Mouse (Mus musculus) megakaryocyte, adult 5-6 weeks (primary cell): ENCODE data around the gene Alg9. TPM values are rescaled to one million over a fixed set of nuclear protein-coding genes. Genes with fewer than 3 reads are reported as not detected.
A peak's percentile ranks its signal among the peaks of the same experiment; 100 is the strongest.
"Not testable (repeated sequence)": the region's sequence is repeated elsewhere in the genome, so short reads cannot be mapped to it uniquely, and the experiment has no call there.

Source experiments
- ATAC-seq: 2 replicates; pipeline ENCODE4 v1.8.0; 2016; ENCODE audit warnings: mild to moderate bottlenecking, inconsistent platforms; ENCODE audit not compliant: poor library complexity, severe bottlenecking
- total RNA-seq, 2 experiments: library from RNA; stranded (forward) in 1 of 2; stranded (reverse) in 1 of 2; fragments of 153-499, 151-499 nt in 1 of 2; fragments of 221-1000, 200-1000 nt in 1 of 2; gene quantifications; 2 replicates each; pipeline versions ENCODE4 v1.2.3 to v1.2.4; 2015 to 2017

Alg9 gene
- total RNA-seq, 2 experiments from 2014 or later = 14.3 to 15.1 TPM

GRCm38 (mm10) chr9:50813796-50814195 is 39.0 kb downstream of the Alg9 start:
- ATAC-seq = no peak

DNA sequence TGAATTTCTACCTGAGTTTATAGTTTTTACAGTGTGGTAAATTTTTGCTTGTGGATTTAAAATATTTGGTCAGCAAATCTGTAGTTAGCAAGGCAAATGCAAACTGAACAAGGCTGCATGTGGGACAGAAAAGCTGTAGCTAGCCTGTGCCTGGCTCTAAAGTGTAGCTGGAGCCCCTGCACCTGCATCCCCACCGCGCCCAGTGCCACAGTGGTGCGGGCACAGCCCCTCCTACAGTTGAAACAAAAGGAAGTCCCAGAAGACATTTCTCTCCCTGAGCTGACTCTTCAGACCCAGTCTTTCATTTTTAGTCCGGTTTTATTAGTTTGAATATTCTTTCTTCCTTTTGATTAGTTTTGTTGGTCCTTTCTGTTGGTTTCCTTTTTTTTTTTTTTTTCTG is 40.8 kb downstream of the Alg9 start:
- no peak for ATAC-seq

DNA sequence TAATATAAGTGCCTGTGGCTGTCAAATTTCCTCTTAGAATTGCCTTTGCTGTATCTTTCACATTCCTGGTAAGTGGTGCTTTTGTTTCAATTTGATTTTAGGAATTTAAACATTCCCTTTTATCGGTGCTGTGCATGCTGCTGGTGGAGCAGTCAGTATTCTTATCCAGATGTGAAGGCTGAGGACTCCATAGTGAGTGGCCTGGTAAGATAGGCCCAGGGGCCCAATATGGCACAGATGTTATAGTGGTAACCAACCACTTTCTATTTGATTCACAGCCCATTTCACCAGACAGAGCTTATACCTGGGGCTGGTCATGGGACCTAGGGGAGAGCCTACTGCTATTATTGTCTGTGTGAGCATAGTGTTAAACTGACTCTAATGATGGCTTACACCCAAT is 41.7 kb downstream of the Alg9 start:
- no peak for ATAC-seq

DNA sequence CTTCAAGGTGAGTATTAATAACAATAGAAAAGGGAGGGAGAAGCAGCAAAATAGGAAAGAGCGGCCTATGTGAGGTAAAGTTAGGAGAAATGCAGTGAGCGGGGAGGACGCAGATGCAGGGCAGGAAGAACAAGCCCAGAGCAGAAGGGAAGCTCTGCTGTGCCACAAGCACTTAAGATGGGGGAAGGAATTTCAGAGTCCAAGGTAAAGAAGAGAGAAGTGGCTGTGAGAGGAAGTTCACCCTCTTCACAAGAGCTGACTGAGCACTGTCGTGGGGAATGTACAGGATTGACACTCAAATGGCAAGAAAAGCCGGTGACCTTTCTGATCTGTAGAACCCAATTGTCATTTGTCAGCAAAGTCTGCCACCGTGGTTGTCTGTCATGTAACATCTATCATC is 43.2 kb downstream of the Alg9 start:
- ATAC-seq = peak; percentile 54; the same call in 1 of the 2 replicates

DNA sequence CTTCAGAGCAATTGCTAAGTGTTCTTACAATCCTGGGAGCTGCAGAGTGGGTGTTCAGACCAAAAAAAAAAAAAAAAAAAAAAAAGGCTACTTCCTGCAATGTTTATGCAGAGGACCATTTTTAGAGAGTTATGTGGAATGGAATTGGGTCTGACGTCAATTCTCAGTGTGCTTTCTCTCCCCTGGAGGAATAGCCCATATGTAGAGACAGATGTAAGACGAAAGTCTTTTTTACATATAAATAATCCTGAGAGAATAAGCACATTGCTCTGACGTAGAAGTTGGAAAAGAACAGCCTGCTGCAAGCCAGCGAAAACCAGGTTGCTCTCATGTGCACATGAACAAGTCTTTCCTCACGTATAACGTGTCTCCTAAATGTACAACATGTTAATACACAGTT is 44.9 kb downstream of the Alg9 start:
- no peak for ATAC-seq

DNA sequence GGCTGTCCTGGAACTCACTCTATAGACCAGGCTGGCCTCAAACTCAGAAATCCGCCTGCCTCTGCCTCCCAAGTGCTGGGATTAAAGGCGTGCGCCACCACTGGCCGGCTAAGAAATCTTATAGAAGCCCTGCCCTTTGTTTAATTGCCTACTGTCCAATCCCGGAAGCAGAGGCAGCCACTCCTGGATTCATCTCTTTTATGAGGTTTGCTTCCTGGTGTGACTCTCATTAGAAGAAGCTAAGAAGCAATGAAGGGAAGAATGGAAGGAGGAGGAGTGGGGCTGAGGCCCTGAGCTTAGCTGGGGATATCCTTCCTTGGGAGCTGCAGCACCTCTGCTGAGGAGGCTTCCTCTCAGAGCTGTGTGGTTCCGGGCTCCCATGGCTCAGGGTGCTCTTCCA is 46.8 kb downstream of the Alg9 start:
- no peak for ATAC-seq

DNA sequence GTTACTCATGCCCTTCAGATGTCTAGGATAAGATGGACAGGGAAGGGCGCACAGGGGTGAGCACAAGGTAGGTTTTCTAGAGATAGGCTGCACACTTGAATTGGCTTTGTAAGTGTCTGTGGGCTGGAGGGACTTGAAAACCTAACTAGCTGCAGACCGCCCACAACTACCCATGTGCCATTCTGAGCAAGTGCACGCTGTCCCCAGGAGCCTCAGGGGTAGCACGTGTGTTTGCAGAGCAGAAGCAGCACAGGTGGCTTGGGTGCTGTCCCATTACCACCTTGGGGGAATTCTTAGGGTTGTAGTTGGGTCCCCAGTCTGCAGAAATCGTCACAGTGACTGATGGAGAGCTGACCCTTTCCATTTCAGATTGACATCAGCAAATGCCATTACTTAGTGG is 47.4 kb downstream of the Alg9 start:
- ATAC-seq = no peak

DNA sequence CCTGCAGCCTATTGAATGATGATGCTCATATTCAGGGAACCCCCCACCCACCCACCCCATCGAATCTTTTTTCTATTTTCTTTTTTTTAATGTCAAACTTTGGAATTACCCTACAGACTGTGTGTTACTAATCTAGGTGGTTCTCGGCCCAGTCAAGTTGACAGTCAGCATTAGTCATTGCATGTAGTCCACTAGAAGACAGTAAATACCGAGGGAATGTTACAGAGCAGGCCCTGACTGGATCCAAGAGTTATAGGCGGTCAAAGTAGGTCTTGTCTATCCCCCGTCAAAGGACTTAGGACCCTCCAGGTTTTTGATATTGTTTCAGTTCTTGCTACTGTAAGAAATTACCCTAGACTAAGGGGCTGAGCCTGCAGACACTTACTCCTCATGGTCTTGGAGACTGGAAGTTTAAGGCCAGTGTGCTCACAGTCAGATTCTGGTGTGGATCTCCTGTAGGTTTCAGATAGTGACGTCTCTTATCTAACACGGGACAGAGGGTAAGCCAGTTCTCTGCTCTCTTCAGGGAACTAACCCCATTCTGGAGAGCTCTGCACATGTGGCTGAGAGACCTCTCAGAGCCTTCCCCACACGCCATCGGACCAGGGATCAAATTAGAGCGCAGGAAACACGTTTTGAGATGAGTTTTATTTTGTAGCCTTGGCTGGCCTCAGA is 49.1 kb downstream of the Alg9 start:
- ATAC-seq = no peak

DNA sequence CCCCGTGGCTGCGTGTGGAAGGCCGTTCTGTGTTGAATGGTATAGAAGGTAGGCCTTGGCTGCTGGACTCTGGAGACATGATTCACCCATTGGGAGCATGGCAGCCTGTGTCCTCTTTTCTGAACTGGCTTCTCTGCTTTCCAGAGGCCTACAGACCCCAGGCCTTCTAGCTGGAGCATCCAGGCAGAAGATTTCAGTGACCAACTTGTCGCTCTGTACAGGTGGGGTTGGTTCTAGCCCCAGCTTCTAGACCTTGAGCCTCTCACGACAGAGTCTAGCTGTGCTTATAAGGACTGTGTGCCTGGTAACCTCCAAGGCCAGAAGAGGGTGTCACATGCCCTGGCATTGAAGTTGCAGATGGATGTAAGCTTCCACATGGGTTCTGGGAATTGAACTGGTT is 56.7 kb downstream of the Alg9 start:
- ATAC-seq = no peak

GRCm38 (mm10) chr9:50832162-50832561 is 57.3 kb downstream of the Alg9 start:
- ATAC-seq = no peak

- ATAC-seq = not testable (repeated sequence)
These were observed 57.8 kb downstream of the Alg9 start for GRCm38 (mm10) chr9:50832582-50832981.

DNA sequence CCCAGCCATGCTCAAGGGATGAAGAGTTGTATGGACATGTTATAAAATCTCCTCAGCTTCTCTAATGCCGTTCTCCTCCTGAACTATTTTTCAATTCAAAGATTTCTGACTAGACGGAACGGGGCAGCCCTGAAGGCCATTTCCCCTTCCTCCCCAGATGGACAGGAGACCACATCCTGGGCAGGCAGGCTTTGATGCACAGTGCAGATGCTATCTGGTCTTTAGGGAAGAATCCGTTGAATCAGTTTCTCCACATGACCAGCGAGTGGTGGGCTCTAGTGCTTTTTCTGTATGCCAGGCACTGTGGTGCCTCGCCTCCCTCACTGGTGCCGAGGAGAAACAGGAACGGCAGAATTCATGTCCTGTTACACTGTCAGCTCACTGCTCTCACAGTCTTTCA is 59.0 kb downstream of the Alg9 start:
- ATAC-seq = peak; percentile 51

- ATAC-seq = peak; percentile 94
These were observed 60.4 kb downstream of the Alg9 start for GRCm38 (mm10) chr9:50835068-50835705.

GRCm38 (mm10) chr9:50836097-50836496 is 61.3 kb downstream of the Alg9 start:
- no peak for ATAC-seq

- peak; percentile 90 for ATAC-seq
These were observed 66.4 kb downstream of the Alg9 start for GRCm38 (mm10) chr9:50841079-50841789.

- no peak for ATAC-seq
These were observed 70.3 kb downstream of the Alg9 start, which contains the start of gene Ppp2r1b for GRCm38 (mm10) chr9:50845081-50845480. Ppp2r1b (plus strand) TSS chr9:50845301.

DNA sequence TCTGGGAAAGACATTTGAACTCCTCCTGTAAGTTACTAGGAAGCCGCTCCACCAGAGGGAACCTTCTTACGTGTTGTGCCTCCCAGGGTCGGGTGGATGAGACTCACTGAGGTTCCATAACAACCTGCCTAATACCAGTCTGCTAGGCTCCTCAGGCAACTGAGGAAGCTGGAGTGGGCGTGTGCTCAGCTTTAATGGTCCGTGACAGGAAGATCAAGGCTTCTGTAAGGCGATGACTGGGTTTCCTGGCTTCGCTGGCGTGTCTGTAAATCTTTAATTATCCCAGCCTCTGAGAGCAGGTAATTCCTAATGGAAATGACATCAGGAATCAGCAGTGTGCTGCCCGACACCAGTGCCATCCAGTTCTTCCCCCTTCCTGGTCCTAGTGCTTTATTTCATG is 70.7 kb downstream of the Alg9 start:
- ATAC-seq = no peak

- ATAC-seq = no peak
These were observed 72.3 kb downstream of the Alg9 start for GRCm38 (mm10) chr9:50847133-50847532.

- no peak for ATAC-seq
These were observed 73.0 kb downstream of the Alg9 start for GRCm38 (mm10) chr9:50847606-50848368.

DNA sequence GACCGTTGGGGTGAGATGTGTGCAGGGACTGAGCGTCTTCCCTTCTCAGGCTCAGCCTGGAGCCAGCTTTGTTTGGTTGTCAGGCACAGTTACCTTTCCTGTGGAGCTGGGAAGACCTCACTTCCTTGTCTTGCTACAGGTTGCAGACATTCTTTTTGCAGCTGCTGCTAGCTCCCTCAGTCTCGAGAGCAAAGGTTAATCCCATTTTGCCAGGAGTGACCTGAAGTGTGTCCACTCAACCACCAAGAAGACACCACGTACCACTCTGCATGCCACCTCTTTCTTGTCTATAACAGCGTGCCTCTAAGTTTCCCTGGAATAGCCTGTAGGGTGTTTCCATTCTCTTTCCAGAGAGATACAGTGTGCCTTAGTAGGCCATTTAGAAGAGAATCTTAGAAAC is 74.0 kb downstream of the Alg9 start:
- ATAC-seq = no peak

DNA sequence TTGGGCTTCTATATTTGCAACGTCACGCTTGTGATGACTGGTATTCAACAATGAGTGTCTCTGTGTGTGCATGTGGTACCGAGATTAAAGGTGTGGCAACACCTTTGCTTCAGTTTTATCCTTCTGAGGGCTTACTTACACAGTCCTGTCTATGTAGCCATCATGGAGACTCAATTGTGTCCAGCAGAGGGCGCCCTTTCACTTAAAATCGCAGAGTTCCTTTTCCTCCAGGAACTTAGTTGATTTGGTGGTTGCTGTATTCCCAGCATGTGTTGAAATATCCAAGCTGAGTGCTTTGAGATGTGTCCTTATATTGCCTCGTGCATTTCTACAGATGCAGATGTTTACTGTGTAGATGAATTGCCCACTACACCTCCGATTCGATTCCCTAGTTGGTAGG is 74.4 kb downstream of the Alg9 start:
- peak; percentile 47 for ATAC-seq
